Mouse (Mus musculus): ENCODE measurements around the gene Mark1.

The Mark1 gene

DNA sequence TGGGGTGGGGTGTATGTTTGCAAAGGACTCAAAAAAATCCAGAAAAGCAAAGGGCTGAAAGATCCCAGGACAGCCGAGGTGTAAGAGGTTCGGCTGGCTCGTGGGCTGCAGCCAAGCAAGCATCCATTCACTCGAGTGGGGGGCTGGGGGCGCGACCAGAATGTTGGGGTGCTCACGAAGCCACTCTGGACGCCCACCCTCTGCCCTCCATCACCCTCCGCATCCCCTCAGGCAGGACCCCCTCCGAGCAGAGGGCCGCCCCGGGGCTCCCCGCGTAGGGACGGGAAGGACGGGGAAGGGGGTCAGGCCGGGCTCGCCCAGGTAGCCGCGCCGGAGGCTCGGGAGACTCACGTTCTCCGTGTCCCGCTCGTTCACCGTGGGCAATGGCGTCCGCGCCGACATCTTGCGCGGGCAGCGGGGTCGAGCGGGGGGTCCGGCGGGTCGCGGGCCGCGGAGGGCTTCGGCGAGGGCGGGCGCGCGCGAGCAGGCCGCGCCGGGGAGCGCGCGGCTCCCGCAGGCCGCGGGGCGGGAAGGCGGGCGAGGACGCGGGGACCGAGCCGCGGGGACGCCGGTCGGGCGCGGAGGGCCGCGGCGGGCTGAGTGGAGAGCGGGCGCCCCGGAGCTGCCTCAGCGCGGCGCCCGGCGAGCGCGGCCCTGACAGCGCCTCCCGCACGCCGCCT lies at the start of gene Mark1:
TSS of gene Mark1 (minus strand) at position 500 of the 680 bp plus-strand sequence.
- no peak for DNase-seq (ENCODE audit: low spot score in 2 of 2)

DNA sequence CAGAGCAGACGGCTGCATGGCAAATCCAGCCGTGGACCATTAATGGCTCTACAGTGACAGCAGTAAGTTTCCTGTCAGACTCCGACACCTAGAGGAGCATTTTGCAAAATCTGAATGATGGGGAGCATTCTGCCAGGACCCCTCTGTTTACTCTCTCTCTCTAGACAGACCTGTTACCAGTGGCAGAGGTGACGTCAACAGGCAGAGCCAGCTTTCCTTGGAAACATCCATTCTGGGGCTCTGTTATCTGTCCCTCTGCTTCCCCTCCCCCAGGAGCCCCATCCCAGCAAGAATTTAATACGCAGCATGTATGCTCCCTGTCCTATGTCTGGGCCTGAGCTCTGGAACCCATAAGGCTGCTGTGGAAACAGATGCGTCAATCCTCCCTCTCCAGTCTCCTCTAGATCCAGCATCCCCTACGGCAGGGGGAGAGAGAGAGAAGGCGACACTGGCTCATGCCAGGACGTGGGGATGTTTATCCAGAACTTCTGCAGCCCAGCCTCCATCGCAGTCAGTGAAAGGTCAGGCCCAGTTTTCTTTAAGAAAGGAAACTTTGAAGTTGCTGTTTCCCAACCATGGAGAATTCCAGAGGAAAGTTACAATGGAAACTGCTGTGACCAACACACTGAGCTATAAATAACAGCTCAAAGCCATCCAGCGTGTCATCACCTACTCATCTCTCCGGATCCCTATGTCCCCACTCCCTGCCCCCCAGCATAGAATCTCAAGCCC lies 48.3 kb upstream of the Mark1 start:
- peak in 1 of 2 experiments; percentile 49 for DNase-seq (ENCODE audit: low spot score in 2 of 2)

DNA sequence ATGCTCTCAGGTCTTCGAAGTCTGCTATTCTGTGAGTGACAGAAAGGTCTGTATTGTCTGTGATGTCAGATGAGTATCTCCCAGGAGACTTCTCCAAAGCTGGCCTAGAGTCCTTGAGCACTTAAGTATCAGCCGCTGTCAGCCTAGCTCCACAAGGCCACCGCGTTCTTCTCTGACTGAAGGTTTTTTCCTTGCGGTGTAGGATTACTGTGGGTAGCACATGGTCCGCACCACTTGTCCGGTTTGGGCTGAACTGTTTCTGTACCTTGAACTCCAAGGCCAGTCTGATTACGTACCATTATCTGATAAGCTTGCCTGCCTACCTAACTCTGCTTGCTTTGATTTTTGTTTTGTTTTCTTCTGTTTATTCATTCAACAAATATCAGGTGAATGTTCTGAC lies 47.1 kb upstream of the Mark1 start:
- DNase-seq (ENCODE audit: low spot score in 2 of 2), result peak in 1 of 2 experiments; percentile 35

DNA sequence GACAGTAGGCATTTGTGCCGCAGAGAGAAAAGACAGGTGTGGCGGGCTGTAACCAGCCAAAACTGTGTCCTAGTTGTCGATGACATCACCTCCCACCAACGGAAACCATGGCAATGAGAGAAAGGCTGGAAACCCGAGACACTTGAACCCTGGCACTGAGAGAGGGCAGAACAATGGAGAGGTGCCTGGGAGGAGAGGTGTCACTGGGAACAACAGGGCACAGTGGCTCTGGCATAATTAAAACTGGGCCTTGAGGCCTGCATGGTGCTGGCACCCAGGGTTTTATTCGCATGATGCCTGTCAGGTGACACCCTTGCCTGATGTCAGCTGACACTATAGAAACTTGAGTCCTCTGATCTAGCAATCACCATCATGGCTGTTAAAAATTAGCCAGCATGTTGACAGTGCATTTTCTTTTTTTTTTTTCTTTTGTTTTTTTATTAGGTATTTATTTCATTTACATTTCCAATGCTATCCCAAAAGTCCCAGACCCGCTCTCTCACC lies 38.9 kb upstream of the Mark1 start:
- peak in 1 of 2 experiments; percentile 46 for DNase-seq (ENCODE audit: low spot score in 2 of 2)

DNA sequence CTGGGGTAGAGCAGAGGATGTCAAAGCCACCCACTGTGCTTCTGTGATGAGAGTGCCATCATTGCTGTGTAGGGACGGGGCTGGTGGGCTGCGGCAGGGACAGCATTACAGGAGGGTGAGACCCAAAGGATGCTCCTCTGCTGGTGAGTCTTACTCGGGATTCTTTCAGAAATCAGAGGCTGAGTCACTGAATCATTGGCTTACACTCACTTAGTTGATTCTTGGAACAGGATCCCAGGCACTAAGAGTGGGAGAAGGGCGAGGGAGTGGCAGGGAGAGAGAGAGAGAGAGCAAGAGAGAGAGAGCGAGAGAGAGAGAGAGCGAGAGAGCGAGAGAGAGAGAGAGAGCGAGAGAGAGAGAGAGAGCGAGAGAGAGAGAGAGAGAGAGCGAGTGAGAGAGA lies 31.2 kb upstream of the Mark1 start:
- peak in 1 of 2 experiments; percentile 20 for DNase-seq (ENCODE audit: low spot score in 2 of 2)

DNA sequence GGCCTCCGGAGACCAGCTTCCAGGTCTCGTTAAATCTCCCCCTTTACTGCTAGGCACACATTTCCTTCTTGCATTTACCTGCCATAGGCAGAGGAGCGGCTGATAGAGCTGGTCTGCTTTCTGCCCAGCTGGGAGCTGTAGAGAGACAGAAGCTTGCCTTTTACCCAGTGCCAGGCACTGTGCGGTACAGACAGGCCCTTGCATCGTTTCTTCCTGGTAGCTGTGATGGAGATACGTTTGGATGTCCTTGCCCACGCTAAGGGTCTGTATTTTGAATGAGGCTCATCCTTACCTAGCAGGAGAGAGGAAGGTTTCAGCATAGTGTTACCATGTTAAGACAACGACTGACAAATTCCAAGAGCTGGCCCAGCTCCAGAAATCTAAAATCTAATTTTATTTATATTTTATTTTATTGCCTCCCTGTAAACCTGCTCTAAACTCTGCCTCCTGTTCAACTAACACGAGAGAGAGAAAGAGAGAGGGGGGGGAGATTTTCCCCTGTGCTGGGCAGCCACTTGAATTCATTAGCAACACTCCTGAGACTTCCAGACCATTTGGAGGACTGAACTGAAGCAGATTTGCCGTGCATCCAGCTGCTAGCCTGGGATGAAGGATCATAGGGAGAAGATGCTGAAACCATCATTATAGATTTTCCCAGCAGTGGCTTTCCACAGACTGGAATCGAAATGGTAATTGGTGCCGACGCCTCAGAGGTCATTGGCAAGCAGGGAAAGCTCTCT lies 21.2 kb upstream of the Mark1 start:
- DNase-seq (ENCODE audit: low spot score in 2 of 2), result no peak

DNA sequence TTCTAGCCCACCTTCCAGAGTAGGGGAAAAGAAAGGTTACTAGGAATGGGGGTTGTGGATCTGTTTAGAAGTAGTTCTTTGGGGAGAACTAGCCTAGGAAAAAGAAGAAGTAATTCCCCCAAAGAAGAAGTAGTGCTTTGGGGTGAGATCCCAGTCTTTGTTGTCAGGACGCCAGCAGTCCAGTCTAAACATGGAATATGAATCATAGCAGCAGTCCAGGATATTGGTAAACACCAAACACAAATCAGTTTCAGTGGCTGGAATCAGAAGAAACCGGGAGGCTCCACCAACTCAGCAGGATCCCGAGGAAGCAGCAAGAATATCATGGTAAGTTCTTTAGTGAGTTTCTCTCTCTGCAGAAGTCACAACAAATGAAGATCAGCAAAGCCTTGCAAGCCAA lies 13.2 kb upstream of the Mark1 start:
- DNase-seq (ENCODE audit: low spot score in 2 of 2), result no peak

DNA sequence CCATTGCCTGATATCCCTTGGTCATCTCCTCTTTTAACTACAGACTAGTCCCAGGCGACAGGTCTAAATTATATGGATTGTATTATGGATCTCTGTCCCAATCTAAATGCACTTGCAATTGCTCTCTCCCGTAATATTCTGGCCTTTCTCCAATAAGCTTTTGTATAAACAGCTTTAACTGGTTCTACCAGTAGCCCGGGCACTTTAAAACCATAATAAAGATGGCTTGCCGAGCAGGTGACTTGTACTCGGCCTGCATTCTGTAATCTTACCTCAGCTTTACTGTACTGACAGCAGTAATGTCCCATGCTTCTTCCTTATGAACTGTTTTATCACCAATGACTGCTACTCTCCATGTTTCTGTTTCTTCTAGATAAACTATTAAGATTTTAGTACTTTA lies 7.7 kb upstream of the Mark1 start:
- no peak for DNase-seq (ENCODE audit: low spot score in 2 of 2)

DNA sequence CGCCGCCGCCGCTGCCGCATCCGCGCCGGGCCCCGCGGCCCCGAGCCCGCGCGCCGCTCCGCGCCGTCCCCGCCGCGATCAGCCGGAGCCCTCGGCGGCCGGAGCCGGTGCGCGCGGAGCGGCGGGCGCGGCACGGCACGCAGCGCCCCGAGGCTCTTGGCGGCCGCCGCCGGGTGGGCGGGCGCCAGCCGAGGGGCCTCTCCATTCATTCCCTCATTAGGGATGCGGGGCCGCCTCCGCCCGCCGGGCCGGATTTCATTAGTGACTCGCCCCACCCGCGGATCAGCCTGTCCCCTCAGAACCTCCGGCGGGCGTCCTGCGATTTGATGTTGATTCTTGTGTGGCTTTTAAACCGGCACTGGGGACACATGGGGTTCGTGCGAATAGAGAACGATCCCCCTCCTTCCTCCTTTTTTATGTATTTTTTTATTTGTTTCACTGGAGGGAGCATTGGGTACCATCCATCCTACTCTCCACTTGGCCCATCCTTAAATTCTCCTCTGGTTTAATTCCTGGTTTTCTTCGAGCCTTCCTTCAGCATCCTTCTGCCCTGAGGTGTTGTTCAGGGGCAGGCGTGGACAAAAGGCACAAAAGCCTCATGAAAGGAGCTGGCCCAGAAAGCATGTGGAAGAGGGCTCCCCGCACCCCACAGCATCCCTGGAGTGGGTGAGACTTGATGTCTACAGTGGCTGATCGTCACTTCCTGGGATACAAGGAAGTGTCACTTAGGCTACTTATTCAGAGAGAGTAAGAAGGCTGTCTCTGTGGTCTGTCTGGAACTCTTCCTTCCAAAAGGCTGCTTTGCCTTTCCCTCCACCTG lies 620 bp upstream of the Mark1 start:
- DNase-seq (ENCODE audit: low spot score in 2 of 2), result no peak

DNA sequence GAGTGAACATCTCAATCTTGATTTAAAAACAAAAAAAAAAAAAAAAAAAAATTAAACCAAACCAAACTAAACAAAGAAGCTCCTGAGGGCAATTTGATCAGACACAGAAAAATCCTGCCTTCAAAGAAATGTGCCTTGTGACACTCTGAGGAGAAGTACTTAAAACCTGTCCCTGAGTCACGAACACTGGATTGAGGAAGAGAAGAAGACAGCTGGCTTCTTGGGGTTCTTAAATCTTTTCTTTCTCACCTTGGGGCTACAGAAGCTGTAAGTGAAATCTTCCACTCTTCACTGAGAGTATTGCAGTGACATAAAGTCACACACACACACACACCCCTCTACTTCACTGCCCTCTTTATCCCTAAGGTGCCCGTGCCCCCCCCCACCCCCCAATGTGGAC lies 739 bp downstream of the Mark1 start:
- no peak for DNase-seq (ENCODE audit: low spot score in 2 of 2)

DNA sequence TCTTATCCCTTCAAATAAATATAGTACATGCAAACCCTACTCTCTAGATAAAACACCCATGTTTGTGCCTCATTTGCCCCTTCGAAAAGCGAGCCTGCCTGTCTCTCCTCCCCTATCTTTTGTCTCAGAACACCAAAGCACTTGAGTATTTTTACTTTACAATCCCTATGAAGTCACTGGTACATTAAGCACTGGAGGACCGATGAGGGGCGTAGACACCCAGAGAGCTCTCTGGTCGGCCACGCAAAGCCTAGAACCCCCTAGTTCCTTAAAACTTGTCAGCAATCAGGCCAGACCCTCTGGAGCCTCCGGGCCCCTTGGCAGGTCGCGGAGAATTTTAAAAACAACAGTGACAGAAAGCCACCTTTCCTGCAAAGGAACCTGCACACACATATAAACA lies 1.2 kb downstream of the Mark1 start:
- DNase-seq (ENCODE audit: low spot score in 2 of 2), result no peak

DNA sequence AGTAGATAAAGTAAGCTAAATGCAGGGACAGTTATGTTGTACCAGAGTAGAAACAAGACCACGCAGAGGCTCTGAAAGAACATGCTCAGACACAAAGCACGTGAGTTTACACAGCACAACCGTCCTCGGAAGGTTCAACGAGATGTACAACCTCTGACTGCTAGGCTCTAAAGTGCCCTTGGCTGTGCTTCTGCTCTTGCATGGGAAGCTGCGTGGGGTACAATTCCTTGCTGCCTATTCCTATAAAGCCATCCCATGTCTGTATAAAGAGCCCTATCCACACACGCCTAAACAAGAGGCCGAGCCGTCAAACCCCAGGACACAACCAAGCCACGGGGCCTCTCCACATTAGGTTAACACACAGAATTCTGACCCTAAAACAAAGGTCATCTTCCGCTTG lies 1.9 kb downstream of the Mark1 start:
- DNase-seq (ENCODE audit: low spot score in 2 of 2), result no peak

DNA sequence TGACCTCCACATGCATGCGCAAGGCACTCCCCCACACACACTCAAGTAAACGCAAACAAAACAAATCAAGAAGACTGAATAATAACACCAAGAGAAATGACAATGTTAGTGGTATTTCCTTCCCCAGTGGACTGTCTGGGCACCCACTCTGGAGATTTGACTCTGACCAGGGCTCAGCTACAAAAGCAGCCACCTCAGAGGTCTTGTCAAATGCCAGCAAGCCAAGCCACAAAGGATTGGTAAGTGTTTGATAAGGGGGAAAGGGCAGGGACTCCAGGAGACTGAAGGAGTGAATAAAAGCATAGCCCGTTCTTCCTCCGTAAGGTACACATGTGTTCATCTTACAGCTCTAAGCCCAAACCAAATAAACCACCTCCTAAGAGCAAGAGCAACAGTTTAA lies 4.0 kb downstream of the Mark1 start:
- DNase-seq (ENCODE audit: low spot score in 2 of 2), result no peak

DNA sequence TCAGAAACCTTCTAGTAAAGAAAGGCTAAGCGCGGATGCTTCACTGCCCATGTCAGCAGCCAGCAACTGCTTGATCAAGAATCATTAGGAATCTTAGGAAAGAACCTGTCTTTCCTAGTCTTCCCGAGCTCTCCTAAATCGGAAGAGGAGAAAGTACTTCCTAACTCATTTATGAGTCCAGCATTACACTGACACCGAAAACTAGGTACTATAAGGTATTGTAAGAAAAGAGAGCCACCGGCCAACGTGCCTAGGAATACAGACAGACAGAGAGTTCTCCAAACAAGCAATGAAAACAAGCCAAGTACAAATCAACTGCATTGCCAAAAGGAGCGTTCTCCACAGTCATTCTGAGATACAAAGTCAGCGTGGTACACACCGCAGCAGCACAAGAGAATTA lies 8.2 kb downstream of the Mark1 start:
- DNase-seq (ENCODE audit: low spot score in 2 of 2), result no peak

DNA sequence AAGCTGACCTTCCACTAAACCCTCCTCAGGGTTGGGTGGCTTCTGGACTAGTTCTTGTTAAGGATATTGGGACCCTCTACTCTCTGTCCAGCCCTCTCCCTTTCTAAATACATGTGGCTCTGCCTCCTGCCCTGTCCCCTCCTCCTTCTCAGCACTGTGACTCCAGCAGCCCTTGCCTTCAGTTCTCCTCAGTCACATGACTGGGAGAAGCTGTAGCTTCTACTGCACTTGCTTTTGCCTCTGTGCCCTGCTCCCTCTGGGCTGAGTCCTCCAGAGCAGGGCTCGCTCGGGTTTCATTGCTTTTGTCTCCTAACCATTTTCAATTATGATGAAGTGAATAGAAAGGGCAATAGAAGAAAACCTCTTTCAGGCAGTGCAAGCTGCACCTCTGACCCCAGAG lies 12.6 kb downstream of the Mark1 start:
- no peak for DNase-seq (ENCODE audit: low spot score in 2 of 2)

DNA sequence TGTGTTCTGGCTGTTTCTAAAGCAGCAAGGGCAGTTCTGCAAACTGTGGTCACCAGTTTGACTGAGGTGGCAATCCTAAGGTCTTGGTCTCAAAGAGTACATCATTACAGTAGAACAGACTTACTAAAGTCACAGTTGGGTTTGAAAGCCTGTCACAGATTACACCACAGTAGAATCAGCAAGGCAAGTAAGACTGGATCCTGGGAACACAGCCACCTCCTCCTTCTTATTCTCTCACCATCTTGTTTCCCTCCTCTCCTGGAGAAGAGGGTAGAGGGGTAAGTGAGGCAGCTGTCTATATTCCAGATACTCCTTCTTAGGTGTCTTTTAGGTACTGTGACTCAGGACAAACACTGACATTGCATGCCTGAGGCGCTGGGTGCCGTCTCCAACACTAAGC lies 14.6 kb downstream of the Mark1 start:
- DNase-seq (ENCODE audit: low spot score in 2 of 2), result no peak

DNA sequence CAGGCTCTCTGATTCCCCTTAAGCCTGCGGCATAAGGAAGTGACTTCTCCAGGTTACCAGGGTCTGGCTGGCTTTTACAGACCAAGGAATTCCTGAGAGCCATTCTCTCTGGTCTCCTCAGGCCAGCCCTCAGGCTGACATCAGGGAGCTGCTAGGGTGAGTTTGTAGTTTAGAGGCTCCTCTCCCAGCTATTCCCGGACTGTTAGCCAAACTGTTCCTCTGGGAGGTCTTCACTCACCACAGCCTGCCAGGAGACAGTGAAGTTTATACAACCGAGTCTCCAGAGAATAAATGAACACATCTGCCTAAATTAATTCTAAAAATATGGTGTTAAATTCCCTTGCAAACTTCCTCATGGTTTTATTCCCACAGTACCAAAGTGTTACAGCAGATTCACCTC lies 15.6 kb downstream of the Mark1 start:
- no peak for DNase-seq (ENCODE audit: low spot score in 2 of 2)

DNA sequence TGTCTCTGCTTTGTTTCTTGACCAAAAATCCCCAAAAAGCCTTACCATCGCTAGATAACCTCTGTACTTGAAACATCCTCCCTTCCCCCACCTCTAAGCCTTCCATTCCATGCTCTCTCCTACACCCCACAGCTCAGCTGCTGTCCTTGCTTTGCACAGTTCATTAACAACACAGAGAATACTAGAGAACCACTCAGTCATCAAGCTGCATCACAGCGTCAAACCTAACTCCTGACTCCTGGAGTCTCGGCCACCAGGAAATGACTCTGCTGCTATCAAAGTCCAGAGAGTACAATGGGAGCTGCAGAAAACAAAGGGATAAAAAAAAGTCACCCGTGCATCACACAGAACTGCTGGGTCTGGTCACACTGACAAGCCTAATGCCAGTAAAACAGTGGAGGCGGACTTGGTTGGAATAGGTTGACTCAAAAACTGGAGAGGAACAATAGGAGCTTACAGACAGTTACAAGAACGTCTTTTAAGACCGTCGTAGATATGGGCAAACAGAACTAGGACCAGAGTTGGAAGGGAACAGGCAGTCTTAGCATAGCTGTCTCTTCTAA lies 27.1 kb downstream of the Mark1 start:
- no peak for DNase-seq (ENCODE audit: low spot score in 2 of 2)

DNA sequence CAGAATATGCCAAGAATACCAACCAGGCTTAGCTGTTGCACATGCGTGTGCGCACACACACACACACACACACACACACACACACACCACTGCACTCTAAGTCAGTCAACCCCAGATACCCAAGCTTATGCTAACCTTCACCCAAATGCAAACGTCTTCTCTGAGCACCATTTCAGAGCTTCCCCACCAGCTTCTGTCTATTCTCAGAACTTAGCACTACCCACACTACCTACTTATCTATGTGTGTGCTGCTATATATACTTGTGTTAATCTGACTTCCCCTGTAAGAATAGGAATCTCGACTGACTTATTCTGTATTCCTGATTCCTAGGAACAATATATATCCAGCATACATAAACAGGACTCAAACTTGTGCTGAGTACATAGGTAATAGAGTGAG lies 30.0 kb downstream of the Mark1 start:
- no peak for DNase-seq (ENCODE audit: low spot score in 2 of 2)

DNA sequence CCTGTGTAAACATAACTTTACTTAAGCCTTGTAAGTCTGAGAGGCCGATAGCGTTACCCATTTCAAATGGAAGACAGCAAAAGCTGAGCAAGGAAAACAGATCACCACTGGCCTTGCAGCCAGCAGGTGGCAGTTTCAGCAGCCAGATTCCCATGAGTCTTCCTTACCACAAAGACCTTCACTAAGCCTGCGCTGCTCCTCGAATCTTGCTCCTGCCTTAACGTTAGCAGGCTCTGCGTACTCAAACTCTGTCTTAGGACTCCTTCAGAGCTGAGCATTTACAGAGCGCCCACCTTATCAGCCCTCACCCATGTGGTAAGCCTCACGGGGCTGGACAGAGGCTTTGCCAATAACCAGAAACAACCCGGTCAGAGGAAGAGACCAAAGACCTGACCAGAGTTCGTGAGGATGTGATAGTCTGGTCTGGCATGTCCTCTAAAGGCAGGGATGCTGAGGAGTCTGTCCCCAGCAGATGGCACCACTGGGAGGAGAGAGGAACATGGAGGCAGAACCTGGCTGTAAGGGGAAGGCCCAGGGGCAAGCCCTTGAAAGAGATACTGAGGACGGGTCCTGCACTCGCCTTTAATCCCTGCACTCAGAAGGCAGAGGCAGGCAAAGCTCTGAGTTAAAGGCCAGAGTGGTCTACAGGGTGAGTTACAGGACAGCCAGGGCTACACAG lies 33.5 kb downstream of the Mark1 start:
- DNase-seq (ENCODE audit: low spot score in 2 of 2), result no peak

DNA sequence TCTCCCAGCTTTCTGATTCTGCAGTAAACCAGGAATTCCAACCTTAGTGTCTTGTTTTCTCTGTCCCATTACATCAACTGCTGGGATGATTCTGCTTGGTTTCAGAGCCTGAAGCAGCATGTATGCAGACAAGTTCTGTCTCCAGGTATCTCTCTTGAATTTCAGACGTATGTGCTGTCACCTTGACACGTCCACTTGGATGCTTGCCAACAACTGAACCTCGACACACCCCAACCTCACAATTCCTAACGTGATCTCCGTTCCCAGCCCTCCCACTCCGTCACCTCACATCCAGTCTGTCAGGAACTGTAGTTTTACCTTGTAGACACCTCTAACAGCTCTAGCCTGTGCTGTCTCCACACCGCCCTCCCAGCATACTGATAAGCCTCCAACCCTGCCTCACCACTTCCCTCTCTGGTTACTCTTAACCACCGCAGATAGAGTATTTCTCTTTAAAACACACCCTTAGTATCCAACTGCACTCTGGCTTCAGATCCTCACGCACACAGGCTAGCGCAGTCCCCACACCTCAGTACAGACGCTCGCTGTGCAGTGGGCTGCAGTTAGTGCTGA lies 36.2 kb downstream of the Mark1 start:
- DNase-seq (ENCODE audit: low spot score in 2 of 2), result no peak
